Comparison of ENCODE assay signal across 15 mouse cellular contexts in the genomic region with DNA sequence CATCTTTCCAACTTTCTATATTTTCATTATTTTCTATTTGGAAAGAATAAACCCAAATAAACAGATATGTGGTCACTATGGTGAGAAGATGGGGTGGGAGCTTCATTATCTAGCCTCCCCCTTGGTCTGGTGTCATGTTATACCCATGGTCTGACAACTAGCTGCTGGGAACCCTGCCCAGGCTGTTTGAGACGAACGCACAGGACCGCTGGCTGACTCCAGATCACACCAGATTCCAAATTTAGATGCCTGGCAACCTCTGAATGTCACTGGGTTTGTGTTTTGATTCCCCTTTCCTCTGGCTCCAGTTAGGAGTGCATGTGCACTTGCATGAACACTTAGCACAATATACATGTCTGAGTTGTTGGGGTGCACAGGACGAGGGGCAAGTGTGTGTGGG. TPM values are rescaled to one million over a fixed set of nuclear protein-coding genes. Genes with fewer than 3 reads are reported as not detected.
A peak's percentile ranks its signal among the peaks of the same experiment; 100 is the strongest.
DNase-seq lines count a peak whose midpoint lies in the region; ATAC-seq and TF ChIP-seq lines count a peak whose summit lies in the region.
"Had no signal": no experiment of that assay in that cellular context is flagged by ENCODE, and none has a peak within 500 bp of the region (broad histone marks: within the 10 kb centered on the region; RNA-seq: fewer than 3 reads in every experiment).

No protein-coding gene starts in this region.

- H3K4me1 ChIP-seq in heart, embryonic 11.5 days (ENCODE audit: control insufficient read depth, insufficient read depth, low read length): no peaks in the 10 kb centered on the region
- no peaks in the 10 kb centered on the region for H3K4me1 ChIP-seq in lung, adult 2 months (ENCODE audit: control insufficient read depth, insufficient read depth, low read length)
- H3K4me1 ChIP-seq in heart, embryonic 13.5 days: peaks cover 6% of the 10 kb centered on the region

- WGBS in heart, embryonic 11.5 days (ENCODE audit: insufficient replicate concordance): 66% methylated on average over 4 of the region's 4 CpGs
- WGBS in lung, adult 2 months: 64% methylated on average over 4 of the region's 4 CpGs
- WGBS in heart, embryonic 13.5 days: 52% methylated on average over 4 of the region's 4 CpGs

- no peak for TF ChIP-seq POLR2A in lung, adult 2 months (IDR thresholded peaks at IDR 0.05; ENCODE audit: borderline replicate concordance, extremely low read depth, low read depth, low read length)

- no peak overlapping the region for H3K27ac ChIP-seq in heart, embryonic 11.5 days (ENCODE audit: low read depth, low read length)
- H3K27ac ChIP-seq in heart, embryonic 13.5 days (replicated peaks): 0 out of 2 replicates have a peak overlapping the region, but pooled peaks have one; percentile 39
- H3K27ac ChIP-seq: forebrain, embryonic 15.5 days; kidney, embryonic 15.5 days; neural tube, embryonic 13.5 days had no signal

- H3K4me2 ChIP-seq in heart, embryonic 11.5 days: no peak overlapping the region
- no peak overlapping the region for H3K4me2 ChIP-seq in heart, embryonic 13.5 days
- H3K4me2 ChIP-seq: forebrain, embryonic 15.5 days; kidney, embryonic 15.5 days; lung, embryonic 14.5 days; neural tube, embryonic 13.5 days had no signal

- TF ChIP-seq CTCF in lung, adult 2 months (IDR thresholded peaks at IDR 0.05; ENCODE audit: insufficient read depth, low read length): no peak

- no peak overlapping the region for H3K9ac ChIP-seq in heart, embryonic 11.5 days (ENCODE audit: low read depth, low read length)
- no peak overlapping the region for H3K9ac ChIP-seq in heart, embryonic 13.5 days
- H3K9ac ChIP-seq: forebrain, embryonic 15.5 days; kidney, embryonic 15.5 days; lung, embryonic 14.5 days; neural tube, embryonic 13.5 days had no signal

- H3K4me3 ChIP-seq in heart, embryonic 11.5 days (ENCODE audit: low read depth, low read length): no peak overlapping the region
- no peak overlapping the region for H3K4me3 ChIP-seq in lung, adult 2 months (replicated peaks; ENCODE audit: extremely low read depth, low read depth, low read length)
- no peak overlapping the region for H3K4me3 ChIP-seq in heart, embryonic 13.5 days
- H3K4me3 ChIP-seq: forebrain, embryonic 15.5 days; kidney, embryonic 15.5 days; neural tube, embryonic 13.5 days had no signal

- H3K9me3 ChIP-seq in heart, embryonic 11.5 days (replicated peaks; ENCODE audit: control insufficient read depth, low read length): no peaks in the 10 kb centered on the region
- H3K9me3 ChIP-seq in heart, embryonic 13.5 days: no peaks in the 10 kb centered on the region
- H3K9me3 ChIP-seq: forebrain, embryonic 15.5 days; kidney, embryonic 15.5 days; neural tube, embryonic 13.5 days had no signal

- DNase-seq in heart, adult 11 months: peak; percentile 97
- DNase-seq in lung, postnatal 4 days: peak; percentile 30 to 70
- DNase-seq in lung, adult 2 months: no peak
- peak; percentile 62 for DNase-seq in heart, postnatal 4 days
- DNase-seq in kidney, postnatal 10 days: no peak
- DNase-seq in layer of hippocampus, adult 8-10 months (ENCODE audit: low spot score in 2 of 2): no peak
- DNase-seq: cerebellum, adult 18-20 months; liver; lung, embryonic 14.5 days; thymus, adult 2 months had no signal

- ATAC-seq in heart, embryonic 11.5 days (replicated peaks; ENCODE audit: insufficient number of reproducible peaks, low FRiP score, low TSS enrichment): no peak
- no peak for ATAC-seq in heart, embryonic 13.5 days (ENCODE audit: extremely low read depth, insufficient number of reproducible peaks, low FRiP score, low TSS enrichment)
- ATAC-seq: forebrain, embryonic 15.5 days had no signal

- H3K27me3 ChIP-seq in heart, embryonic 11.5 days (ENCODE audit: control insufficient read depth, insufficient read depth, low read length): peaks cover 6% of the 10 kb centered on the region; the same call in 1 of the 2 replicates
- peaks cover 26% of the 10 kb centered on the region for H3K27me3 ChIP-seq in heart, embryonic 13.5 days (replicated peaks)
- H3K27me3 ChIP-seq: forebrain, embryonic 15.5 days had no signal

- no peaks in the 10 kb centered on the region for H3K36me3 ChIP-seq in heart, embryonic 11.5 days (ENCODE audit: control insufficient read depth, insufficient read depth, low read length)
- no peaks in the 10 kb centered on the region for H3K36me3 ChIP-seq in heart, embryonic 13.5 days
- H3K36me3 ChIP-seq: forebrain, embryonic 15.5 days; kidney, embryonic 15.5 days; neural tube, embryonic 13.5 days had no signal

RNA-seq across cellular contexts. Expression of gene Tnrc6c, which starts 7.3 kb away (rescaled TPM):
- 7.0 and 8.1 TPM in 2 replicates for polyA plus RNA-seq in heart, embryonic 11.5 days (2014; fragmentation: Nextera tagmentation; extraction: Ambion mirVana)
- polyA plus RNA-seq in lung, adult 2 months (2012; rRNA removed): 21.3 and 22.4 TPM in 2 replicates
- polyA plus RNA-seq in heart, embryonic 13.5 days (2015; fragmentation: Nextera tagmentation; extraction: Ambion mirVana): 6.0 TPM in 2 replicates
- 10 to 100 TPM; 25.4 to 27.4 TPM for total RNA-seq in heart, postnatal 4 days (2021)
- 10 to 100 TPM; 69.4 to 83.2 (median 76.7) TPM for total RNA-seq in layer of hippocampus, adult 8-10 months (2022)

Comparison
In these comparisons a context has a peak if more than half of its experiments do, and no peak if none do; other contexts are left out.
1. DNase-seq: peak in heart, adult 11 months (single experiment), lung, postnatal 4 days (2 of 2) and heart, postnatal 4 days (single experiment); none in lung, adult 2 months (single experiment), kidney, postnatal 10 days (single experiment) and layer of hippocampus, adult 8-10 months (0 of 2).